Mouse (Mus musculus): ENCODE data around the gene Kcnma1. TPM values are rescaled to one million over a fixed set of nuclear protein-coding genes. Genes with fewer than 3 reads are reported as not detected.

The Kcnma1 gene
- polyA plus RNA-seq, 1 experiment from 2014 or later, result 2.0 TPM

DNA sequence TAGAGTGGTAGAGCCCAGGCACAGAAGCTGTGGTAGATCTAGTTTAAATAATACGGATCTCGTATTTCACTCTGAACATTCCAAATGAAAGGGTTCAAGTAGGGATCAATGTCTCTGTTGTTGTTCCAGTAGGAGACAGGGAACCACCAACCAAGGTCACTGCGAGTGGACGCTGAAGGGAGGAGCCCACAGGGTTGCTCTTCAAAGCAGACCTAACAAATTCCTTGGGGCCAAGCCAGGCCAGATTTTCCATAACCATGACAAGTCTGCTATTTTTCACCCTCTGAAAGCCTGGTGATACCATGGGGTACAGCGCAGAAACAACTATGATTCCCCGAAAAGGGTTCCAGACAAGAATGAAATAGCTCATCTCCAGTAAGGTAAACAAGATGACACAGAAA, 82.6 kb downstream of the Kcnma1 start:
- no peak overlapping the region for H3K4me2 ChIP-seq (replicated peaks; ENCODE audit: low read depth, low read length)
- no peak for ATAC-seq (ENCODE audit: low FRiP score, low TSS enrichment)

DNA sequence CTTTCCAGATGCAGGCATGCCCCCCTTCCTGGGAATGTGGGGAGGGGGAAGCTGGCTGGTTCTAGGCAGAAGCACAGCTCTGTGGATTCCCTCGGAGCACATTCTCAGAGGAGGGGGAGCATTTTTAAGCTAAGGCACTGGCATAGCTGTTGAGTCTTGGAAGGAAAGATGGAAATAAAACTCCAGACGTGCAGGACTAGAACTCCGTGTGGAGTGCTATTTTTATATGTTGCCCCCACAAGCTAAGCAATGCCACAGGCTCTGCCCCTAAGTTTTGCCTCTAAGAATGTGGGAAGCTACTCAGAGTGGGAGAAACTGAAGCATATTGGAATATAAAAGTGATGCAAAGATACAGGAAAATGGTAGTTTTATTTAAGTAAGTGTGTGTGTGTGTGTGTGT, 85.1 kb downstream of the Kcnma1 start:
- ATAC-seq (ENCODE audit: low FRiP score, low TSS enrichment), result no peak
- Histone ChIP-seq H3K9ac (replicated peaks; ENCODE audit: low read length) (no peak overlapping the region), H3K4me3 (ENCODE audit: low read length) (no peak overlapping the region), H3K4me2 (replicated peaks; ENCODE audit: low read depth, low read length) (no peak overlapping the region), H3K27ac (ENCODE audit: low read length) (no peak overlapping the region), H3K36me3 (ENCODE audit: insufficient read depth, low read length) (no peaks in the 10 kb centered on the region), H3K27me3 (ENCODE audit: insufficient read depth, low read length) (no peaks in the 10 kb centered on the region), H3K9me3 (ENCODE audit: low read length) (no peaks in the 10 kb centered on the region), H3K4me1 (ENCODE audit: insufficient read depth, low read length) (no peaks in the 10 kb centered on the region)
- WGBS, result 73% methylated on average over 3 of the region's 3 CpGs

More for the DNA sequence above, 82.6 kb downstream of the Kcnma1 start:
- 41% methylated on average over 6 of the region's 6 CpGs for WGBS
- no peak overlapping the region for H3K9ac ChIP-seq (replicated peaks; ENCODE audit: low read length)
- H3K9me3 ChIP-seq (ENCODE audit: low read length), result no peaks in the 10 kb centered on the region
- no peak overlapping the region for H3K27ac ChIP-seq (ENCODE audit: low read length)
- H3K4me3 ChIP-seq (ENCODE audit: low read length), result no peak overlapping the region
- no peaks in the 10 kb centered on the region for H3K36me3 ChIP-seq (ENCODE audit: insufficient read depth, low read length)
- H3K4me1 ChIP-seq (ENCODE audit: insufficient read depth, low read length), result no peaks in the 10 kb centered on the region
- H3K27me3 ChIP-seq (ENCODE audit: insufficient read depth, low read length), result no peaks in the 10 kb centered on the region

DNA sequence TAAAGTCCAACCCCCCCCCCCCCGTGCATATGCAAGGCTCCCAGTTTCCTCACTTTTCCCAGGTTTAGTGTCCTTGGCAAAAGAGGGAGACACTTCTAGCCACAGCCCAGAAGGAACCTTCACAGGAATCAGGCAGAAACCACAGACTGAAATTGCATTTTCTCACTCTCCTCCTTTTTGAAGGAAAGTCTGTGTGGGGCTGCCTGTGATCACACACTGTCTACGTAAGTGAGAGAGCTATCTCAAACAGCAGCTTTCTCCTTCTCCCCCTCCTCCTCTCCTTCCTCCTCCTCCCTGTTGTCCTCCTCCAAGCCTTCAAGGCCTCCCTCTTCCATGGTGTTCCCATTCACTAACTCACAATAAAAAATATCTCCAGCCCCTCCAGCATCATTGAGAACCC, 90.9 kb downstream of the Kcnma1 start:
- ATAC-seq (ENCODE audit: low FRiP score, low TSS enrichment), result no peak
- Histone ChIP-seq H3K4me1 (ENCODE audit: insufficient read depth, low read length) (no peaks in the 10 kb centered on the region), H3K27me3 (ENCODE audit: insufficient read depth, low read length) (no peaks in the 10 kb centered on the region; the same call in 1 of the 2 replicates), H3K4me3 (ENCODE audit: low read length) (no peak overlapping the region), H3K27ac (ENCODE audit: low read length) (no peak overlapping the region), H3K36me3 (ENCODE audit: insufficient read depth, low read length) (no peaks in the 10 kb centered on the region), H3K9ac (replicated peaks; ENCODE audit: low read length) (no peak overlapping the region), H3K4me2 (replicated peaks; ENCODE audit: low read depth, low read length) (no peak overlapping the region), H3K9me3 (ENCODE audit: low read length) (no peaks in the 10 kb centered on the region)
- 82% methylated on average over 2 of the region's 2 CpGs for WGBS

DNA sequence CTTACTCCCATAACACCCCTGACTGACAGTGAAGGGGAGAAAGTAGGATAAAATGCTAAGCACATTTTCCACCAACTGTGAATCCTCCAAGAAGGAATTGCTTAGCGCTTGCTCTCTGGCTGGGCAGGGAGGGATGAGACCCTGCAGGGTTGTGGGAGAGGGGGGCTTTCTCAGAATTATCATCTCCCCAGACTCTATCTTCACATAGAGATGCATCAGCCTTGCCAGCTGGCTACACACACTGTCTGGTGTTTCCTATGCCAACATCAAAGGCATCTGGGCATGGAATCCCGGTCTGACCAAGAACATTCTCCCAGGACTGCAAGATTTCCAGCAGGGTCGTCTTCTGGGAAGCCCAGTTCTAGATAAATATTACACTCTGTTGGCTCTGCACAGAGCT, 91.5 kb downstream of the Kcnma1 start:
- no peaks in the 10 kb centered on the region for H3K9me3 ChIP-seq (ENCODE audit: low read length)
- no peak for ATAC-seq (ENCODE audit: low FRiP score, low TSS enrichment)
- no peaks in the 10 kb centered on the region for H3K4me1 ChIP-seq (ENCODE audit: insufficient read depth, low read length)
- no peak overlapping the region for H3K27ac ChIP-seq (ENCODE audit: low read length)
- no peak overlapping the region for H3K9ac ChIP-seq (replicated peaks; ENCODE audit: low read length)
- no peaks in the 10 kb centered on the region for H3K36me3 ChIP-seq (ENCODE audit: insufficient read depth, low read length)
- no peaks in the 10 kb centered on the region; the same call in 1 of the 2 replicates for H3K27me3 ChIP-seq (ENCODE audit: insufficient read depth, low read length)
- 85% methylated on average over 3 of the region's 3 CpGs for WGBS
- H3K4me2 ChIP-seq (replicated peaks; ENCODE audit: low read depth, low read length), result no peak overlapping the region
- H3K4me3 ChIP-seq (ENCODE audit: low read length), result no peak overlapping the region

DNA sequence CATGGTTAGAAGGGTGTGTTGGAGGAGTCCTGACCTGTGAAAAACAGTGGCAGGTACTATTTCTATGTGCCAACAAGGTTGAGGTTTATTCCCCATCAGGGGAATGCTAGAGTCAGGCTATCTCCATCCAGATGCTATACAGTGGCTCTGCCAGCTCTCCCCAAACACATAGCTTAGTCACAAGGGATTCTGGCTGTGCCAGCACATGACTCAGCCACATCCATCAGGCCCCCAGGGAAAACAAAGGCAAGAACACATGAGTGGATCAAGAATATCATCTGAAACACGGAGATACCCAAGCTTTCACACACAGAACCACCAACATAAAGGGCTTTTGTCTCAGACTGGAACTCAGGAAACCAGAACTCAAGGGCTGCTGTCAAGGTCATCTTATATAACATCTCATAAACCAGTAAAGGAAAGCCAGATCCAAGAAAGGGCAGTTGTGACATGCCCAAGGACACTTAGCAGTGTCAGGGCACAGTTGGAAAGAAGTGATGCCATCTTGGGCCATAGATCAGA, 103.1 kb downstream of the Kcnma1 start:
- Histone ChIP-seq H3K9me3 (ENCODE audit: low read length) (no peaks in the 10 kb centered on the region), H3K4me3 (ENCODE audit: low read length) (no peak overlapping the region), H3K9ac (replicated peaks; ENCODE audit: low read length) (no peak overlapping the region), H3K27me3 (ENCODE audit: insufficient read depth, low read length) (no peaks in the 10 kb centered on the region), H3K27ac (ENCODE audit: low read length) (no peak overlapping the region), H3K4me1 (ENCODE audit: insufficient read depth, low read length) (no peaks in the 10 kb centered on the region), H3K36me3 (ENCODE audit: insufficient read depth, low read length) (no peaks in the 10 kb centered on the region), H3K4me2 (replicated peaks; ENCODE audit: low read depth, low read length) (no peak overlapping the region)
- WGBS, result 83% methylated on average over 1 of the region's 1 CpGs
- no peak for ATAC-seq (ENCODE audit: low FRiP score, low TSS enrichment)

DNA sequence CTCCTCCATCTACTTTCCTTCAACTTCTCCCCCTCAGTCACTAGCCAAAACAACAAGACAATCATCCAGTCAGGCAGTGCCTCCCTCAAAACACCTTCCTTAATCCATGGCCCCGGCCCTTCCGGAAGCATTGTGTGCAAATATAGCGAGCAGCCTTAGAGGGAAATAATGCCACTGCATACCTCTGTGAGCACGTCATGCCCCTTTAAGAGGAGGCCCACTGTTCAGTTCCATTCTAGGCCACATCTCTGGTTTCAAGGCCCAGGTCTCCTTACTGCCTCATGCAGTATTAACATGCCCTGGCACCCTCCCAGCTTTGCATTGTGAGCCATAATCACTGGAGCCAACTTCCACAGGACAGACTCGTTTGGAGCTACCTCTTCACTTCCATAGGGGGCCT, 105.7 kb downstream of the Kcnma1 start:
- Histone ChIP-seq H3K27me3 (ENCODE audit: insufficient read depth, low read length) (no peaks in the 10 kb centered on the region), H3K4me2 (replicated peaks; ENCODE audit: low read depth, low read length) (no peak overlapping the region), H3K4me1 (ENCODE audit: insufficient read depth, low read length) (no peaks in the 10 kb centered on the region), H3K36me3 (ENCODE audit: insufficient read depth, low read length) (no peaks in the 10 kb centered on the region), H3K9ac (replicated peaks; ENCODE audit: low read length) (no peak overlapping the region), H3K9me3 (ENCODE audit: low read length) (no peaks in the 10 kb centered on the region), H3K4me3 (ENCODE audit: low read length) (no peak overlapping the region), H3K27ac (ENCODE audit: low read length) (no peak overlapping the region)
- 77% methylated on average over 5 of the region's 5 CpGs for WGBS
- ATAC-seq (ENCODE audit: low FRiP score, low TSS enrichment), result no peak

DNA sequence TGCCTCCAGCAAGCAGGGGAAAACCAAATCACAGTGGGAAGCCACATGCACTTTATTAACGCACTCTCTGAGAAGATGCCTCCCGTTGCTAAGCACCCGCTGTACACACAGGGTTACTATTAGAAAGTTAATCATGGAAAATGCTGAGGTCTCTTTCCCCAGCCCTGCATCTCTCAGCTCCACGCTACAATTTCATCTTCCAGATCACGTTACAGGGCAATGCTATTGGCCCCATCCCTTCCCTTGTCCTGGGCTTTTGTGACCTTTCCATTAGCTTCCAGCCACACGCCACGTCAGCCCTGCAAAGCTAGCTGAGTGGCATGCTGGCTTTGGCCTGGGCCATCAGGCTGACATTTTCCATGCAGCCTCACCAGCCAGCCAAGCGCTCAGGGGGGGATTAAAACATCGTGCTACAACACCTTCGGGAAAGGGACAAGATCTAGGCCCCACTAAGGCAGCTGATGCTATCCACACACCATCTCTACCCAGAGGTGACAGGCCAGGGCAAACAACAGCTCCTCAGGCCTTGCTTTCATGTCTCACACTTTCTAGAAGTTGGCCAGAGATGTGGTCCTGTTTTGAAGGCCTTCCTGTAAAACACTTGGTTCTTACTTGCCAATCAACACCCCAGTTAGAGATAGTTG, 111.5 kb downstream of the Kcnma1 start:
- 41% methylated on average over 10 of the region's 10 CpGs for WGBS
- Histone ChIP-seq H3K27me3 (ENCODE audit: insufficient read depth, low read length) (0 out of 2 replicates have a peak, but pooled peaks cover 4% of the 10 kb centered on the region), H3K36me3 (ENCODE audit: insufficient read depth, low read length) (no peaks in the 10 kb centered on the region), H3K27ac (ENCODE audit: low read length) (no peak overlapping the region), H3K4me1 (ENCODE audit: insufficient read depth, low read length) (no peaks in the 10 kb centered on the region), H3K4me3 (ENCODE audit: low read length) (no peak overlapping the region), H3K4me2 (replicated peaks; ENCODE audit: low read depth, low read length) (no peak overlapping the region), H3K9ac (replicated peaks; ENCODE audit: low read length) (no peak overlapping the region), H3K9me3 (ENCODE audit: low read length) (no peaks in the 10 kb centered on the region)
- ATAC-seq (ENCODE audit: low FRiP score, low TSS enrichment), result no peak

DNA sequence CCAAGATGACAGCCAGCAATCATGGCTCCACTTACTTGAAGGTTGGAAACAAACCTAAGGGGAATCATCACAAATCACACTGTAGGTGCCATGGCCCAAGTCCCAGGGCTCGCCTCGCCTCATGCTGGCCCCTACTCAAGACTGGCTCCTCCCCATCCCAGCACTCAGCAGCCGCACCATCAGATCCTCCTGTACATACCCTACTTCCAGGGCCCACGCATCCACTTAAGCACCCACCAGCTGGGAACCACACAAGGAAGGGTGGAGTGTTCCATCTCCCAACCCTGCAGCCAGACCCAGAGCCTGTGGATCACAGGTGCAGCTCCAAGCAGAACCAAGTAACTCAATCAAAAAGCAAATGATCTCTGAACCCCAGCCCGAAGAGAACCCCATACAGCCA, 114.8 kb downstream of the Kcnma1 start:
- Histone ChIP-seq H3K4me1 (ENCODE audit: insufficient read depth, low read length) (no peaks in the 10 kb centered on the region), H3K4me2 (replicated peaks; ENCODE audit: low read depth, low read length) (no peak overlapping the region), H3K4me3 (ENCODE audit: low read length) (no peak overlapping the region), H3K36me3 (ENCODE audit: insufficient read depth, low read length) (no peaks in the 10 kb centered on the region), H3K27ac (ENCODE audit: low read length) (no peak overlapping the region), H3K27me3 (ENCODE audit: insufficient read depth, low read length) (0 out of 2 replicates have a peak, but pooled peaks cover 4% of the 10 kb centered on the region), H3K9me3 (ENCODE audit: low read length) (no peaks in the 10 kb centered on the region), H3K9ac (replicated peaks; ENCODE audit: low read length) (no peak overlapping the region)
- 86% methylated on average over 5 of the region's 5 CpGs for WGBS
- ATAC-seq (ENCODE audit: low FRiP score, low TSS enrichment), result no peak

DNA sequence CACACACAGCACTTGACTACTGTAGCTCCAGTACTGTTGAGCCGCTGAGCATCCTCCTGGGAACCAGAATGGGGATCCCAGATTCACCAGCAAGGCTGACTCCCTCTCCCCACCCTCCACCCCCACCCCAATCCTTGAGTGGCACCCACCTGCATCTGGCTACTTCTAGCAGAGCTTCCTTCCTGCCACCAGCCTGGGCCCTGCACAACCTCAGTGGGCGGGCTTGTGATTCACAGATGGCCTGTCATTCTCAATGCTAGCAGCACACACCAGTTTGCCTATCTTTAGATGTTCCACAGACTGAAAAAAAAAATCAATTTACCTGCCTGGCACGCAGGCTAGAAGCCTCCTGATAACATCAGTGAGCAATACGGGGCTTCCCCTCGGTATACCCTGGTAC, 116.5 kb downstream of the Kcnma1 start:
- Histone ChIP-seq H3K4me3 (ENCODE audit: low read length) (no peak overlapping the region), H3K4me2 (replicated peaks; ENCODE audit: low read depth, low read length) (no peak overlapping the region), H3K4me1 (ENCODE audit: insufficient read depth, low read length) (no peaks in the 10 kb centered on the region), H3K9me3 (ENCODE audit: low read length) (no peaks in the 10 kb centered on the region), H3K9ac (replicated peaks; ENCODE audit: low read length) (no peak overlapping the region), H3K27me3 (ENCODE audit: insufficient read depth, low read length) (0 out of 2 replicates have a peak, but pooled peaks cover 4% of the 10 kb centered on the region), H3K36me3 (ENCODE audit: insufficient read depth, low read length) (no peaks in the 10 kb centered on the region), H3K27ac (ENCODE audit: low read length) (no peak overlapping the region)
- WGBS, result 87% methylated on average over 5 of the region's 5 CpGs
- ATAC-seq (ENCODE audit: low FRiP score, low TSS enrichment), result no peak

DNA sequence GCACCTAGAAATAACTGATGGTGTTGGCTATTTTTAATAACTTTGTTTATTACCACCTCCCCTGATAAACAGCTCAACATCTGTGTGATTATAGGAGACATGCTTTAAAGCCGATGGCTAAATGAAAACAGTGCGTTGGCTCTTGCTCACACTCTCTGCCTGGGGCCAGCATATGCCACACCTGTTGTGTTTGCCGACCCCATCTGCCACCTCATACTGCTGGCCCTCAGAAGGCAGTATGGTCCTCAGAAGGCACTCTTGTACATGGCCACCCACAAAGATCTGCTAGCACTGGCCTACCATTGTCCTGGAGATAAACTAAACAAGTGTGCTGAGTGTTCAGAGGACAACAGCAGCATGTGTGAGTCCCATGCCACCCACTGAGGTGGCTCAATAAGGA, 118.3 kb downstream of the Kcnma1 start:
- Histone ChIP-seq H3K36me3 (ENCODE audit: insufficient read depth, low read length) (no peaks in the 10 kb centered on the region), H3K9ac (replicated peaks; ENCODE audit: low read length) (no peak overlapping the region), H3K4me1 (ENCODE audit: insufficient read depth, low read length) (no peaks in the 10 kb centered on the region), H3K27ac (ENCODE audit: low read length) (no peak overlapping the region), H3K27me3 (ENCODE audit: insufficient read depth, low read length) (no peaks in the 10 kb centered on the region), H3K9me3 (ENCODE audit: low read length) (no peaks in the 10 kb centered on the region), H3K4me3 (ENCODE audit: low read length) (no peak overlapping the region), H3K4me2 (replicated peaks; ENCODE audit: low read depth, low read length) (no peak overlapping the region)
- WGBS, result 96% methylated on average over 3 of the region's 3 CpGs
- ATAC-seq (ENCODE audit: low FRiP score, low TSS enrichment), result no peak

All from kidney, embryonic 16.5 days (tissue).